Mouse (Mus musculus) intestine, embryonic 15.5 days (tissue): ENCODE data around the gene Phf14. TPM values are rescaled to one million over a fixed set of nuclear protein-coding genes. Genes with fewer than 3 reads are reported as not detected.
"Not testable (repeated sequence)": the region's sequence is repeated elsewhere in the genome, so short reads cannot be mapped to it uniquely, and the experiment has no call there.

Experiments used
- ATAC-seq: fragments of 200-750 bp; cut with Nextera tagmentation; 2 replicates; pipeline ENCODE4 v1.8.0; 2017; ENCODE audit warnings: moderate TSS enrichment, moderate library complexity
- H3K27ac ChIP-seq: fragments of 300-500 bp; sonication (generic); 2 replicates; pipeline ENCODE4 v1.5.1; 2015; ENCODE audit warnings: mild to moderate bottlenecking, inconsistent platforms
- H3K27me3 ChIP-seq: fragments of 300-500 bp; sonication (generic); replicated peaks from 2 replicates; pipeline ENCODE4 v1.6.1; 2015; ENCODE audit warnings: inconsistent platforms
- H3K36me3 ChIP-seq: fragments of 300-500 bp; sonication (generic); 2 replicates; pipeline ENCODE4 v1.6.1; 2015; ENCODE audit warnings: inconsistent platforms
- H3K4me1 ChIP-seq: fragments of 300-500 bp; sonication (generic); replicated peaks from 2 replicates; pipeline ENCODE4 v1.6.1; 2015; ENCODE audit warnings: inconsistent platforms
- H3K4me2 ChIP-seq: fragments of 300-500 bp; sonication (generic); replicated peaks from 2 replicates; pipeline ENCODE4 v1.6.1; 2015; ENCODE audit warnings: mild to moderate bottlenecking, inconsistent platforms
- H3K4me3 ChIP-seq: fragments of 300-500 bp; sonication (generic); replicated peaks from 2 replicates; pipeline ENCODE4 v1.5.1; 2015; ENCODE audit warnings: inconsistent platforms
- H3K9ac ChIP-seq: fragments of 300-500 bp; sonication (generic); 2 replicates; pipeline ENCODE4 v1.6.1; 2015; ENCODE audit warnings: inconsistent platforms
- H3K9me3 ChIP-seq: fragments of 300-500 bp; sonication (generic); 2 replicates; pipeline ENCODE4 v1.6.1; 2016; ENCODE audit warnings: inconsistent platforms
- WGBS: fragments of 180-500 bp; shearing (Covaris S2); methylation state at CpG from one replicate; pipeline ENCODE4 v1.1.7; 2015; 5-methylcytosine and 5-hydroxymethylcytosine counted together
- polyA plus RNA-seq: library from polyadenylated mRNA; unstranded; fragments of >200 nt; fragmentation: Nextera tagmentation; extraction: Ambion mirVana; gene quantifications from 2 replicates; pipeline ENCODE4 v1.2.1, GENCODE M21; 2015

Gene Phf14
- polyA plus RNA-seq = 49.7 and 51.3 TPM in 2 replicates

DNA sequence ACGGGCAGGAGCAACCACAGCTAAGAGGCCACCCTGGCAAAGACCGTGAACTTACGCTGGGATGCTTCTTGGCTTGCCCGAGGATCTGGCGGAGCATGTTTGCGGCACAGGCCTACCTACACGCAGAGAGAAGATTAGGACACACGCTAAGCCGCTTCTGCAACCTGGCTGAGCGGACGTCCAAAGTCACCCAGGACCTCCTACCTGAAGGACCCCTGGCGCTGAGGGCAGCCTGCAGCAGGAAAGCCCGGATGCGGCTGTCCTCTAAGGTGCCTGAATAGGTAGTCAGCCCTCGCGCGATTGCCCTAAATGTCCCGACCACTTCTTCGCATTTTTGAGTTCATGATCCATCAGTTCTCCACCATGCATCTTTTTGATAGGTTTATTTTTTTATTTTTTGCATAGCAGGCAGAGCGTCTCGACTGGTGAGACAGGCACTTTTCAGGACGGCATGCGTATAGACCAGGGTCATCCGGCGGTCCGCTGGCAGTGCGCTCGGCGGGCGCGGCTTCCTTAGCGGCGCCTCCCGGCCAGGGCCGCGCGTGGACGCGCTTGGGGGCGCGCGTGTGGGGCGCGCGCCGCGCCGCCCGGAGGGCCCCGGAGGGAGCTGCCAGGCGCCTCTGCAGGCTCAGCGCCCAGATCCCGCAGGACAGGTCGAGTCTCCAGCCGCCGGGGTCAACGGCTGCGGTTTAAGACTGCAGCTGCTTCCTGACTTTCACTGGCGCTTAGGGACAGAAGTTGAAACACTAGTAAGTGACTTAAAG lies at the start of gene Phf14, which contains the start of gene Ndufa4:
Gene Phf14, plus strand, starts transcription at position 541 of the 764 bp plus-strand sequence.
Gene Ndufa4, minus strand, starts transcription at position 229 of the 764 bp plus-strand sequence.
- Histone ChIP-seq H3K9me3 (no peaks in the 10 kb centered on the region), H3K9ac (peak within 1 kb of the TSS; percentile 88), H3K4me1 (peaks cover 8% of the 10 kb centered on the region), H3K27me3 (no peaks in the 10 kb centered on the region), H3K27ac (peak within 1 kb of the TSS; percentile 82), H3K4me2 (peak within 1 kb of the TSS; percentile 64), H3K4me3 (peak within 1 kb of the TSS; percentile 78), H3K36me3 (peaks cover 5% of the 10 kb centered on the region; the same call in 1 of the 2 replicates)
- ATAC-seq = peak; percentile 99
- WGBS = under 1% methylated on average over 59 of the region's 59 CpGs

DNA sequence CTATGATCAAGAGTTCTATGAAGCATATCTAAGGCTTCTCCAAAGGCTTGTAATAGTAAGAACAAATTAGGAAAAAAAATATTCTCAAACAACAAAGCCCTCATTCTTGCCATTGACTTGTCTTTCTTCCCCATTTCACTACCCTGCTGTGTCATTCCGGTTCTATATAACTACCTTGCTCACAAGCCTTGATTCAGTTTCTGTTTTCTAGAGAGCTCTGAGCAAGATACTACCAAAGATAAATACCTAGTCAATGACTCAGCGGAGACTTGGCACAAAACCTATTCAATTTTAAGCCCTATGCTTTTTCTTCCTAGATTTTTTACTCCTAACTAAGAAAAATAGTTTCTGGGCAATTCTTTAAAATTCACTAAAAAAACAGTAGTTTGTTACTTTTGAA lies 32.2 kb upstream of the Phf14 start:
- H3K4me2 ChIP-seq, H3K4me1 ChIP-seq, ATAC-seq, H3K9me3 ChIP-seq, H3K36me3 ChIP-seq, H3K4me3 ChIP-seq, H3K9ac ChIP-seq, H3K27me3 ChIP-seq, H3K27ac ChIP-seq: not testable (repeated sequence)
- WGBS = no CpG with 5 or more reads among the region's 2 CpGs

DNA sequence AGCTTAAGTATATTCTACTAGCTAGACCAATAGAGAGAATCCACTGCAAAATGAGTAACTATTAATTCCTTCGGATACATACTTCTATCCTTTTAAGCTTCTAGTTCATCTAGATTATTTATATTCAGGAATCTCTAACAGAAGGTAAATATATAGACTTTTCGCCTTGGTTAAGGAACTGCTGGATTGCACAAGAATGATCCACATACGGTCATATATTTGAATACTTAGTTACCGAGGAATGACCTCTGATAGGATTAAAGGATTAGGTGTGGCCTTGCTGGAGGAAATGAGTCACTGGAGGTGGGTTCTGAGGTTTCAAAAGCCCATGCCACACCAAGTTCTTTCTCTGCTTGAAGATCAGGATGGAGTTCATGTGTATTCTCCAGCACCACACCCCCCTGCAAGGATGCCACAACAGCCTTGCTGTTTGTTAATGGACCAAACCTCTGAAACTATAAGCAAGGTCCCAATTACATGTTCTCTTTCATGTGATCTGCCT lies 6.7 kb upstream of the Phf14 start:
- peaks cover 17% of the 10 kb centered on the region; the same call in 1 of the 2 replicates for H3K36me3 ChIP-seq

DNA sequence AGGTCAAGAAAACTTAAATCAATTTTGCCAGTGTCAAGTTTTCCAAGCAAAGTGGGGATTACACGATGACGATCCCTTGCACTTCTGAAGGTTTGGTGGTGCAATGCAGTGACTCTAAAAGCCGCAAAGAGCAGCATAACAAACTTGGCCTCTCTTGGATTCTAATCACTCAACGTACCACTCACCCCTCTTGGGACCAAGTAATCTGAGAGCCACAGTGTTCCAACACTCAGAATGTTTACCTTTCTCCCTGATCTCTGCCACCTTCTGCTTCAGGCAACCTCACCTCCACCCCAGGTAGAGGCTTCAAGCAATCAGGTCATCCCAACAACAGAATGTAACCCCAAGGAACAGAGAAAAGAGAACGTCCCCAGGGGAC lies 730 bp upstream of the Phf14 start:
- peaks cover 8% of the 10 kb centered on the region for H3K4me1 ChIP-seq
- H3K4me3 ChIP-seq = peak overlapping the region; percentile 78
- H3K4me2 ChIP-seq = peak overlapping the region; percentile 64
- H3K27me3 ChIP-seq = no peaks in the 10 kb centered on the region
- peak overlapping the region; percentile 82 for H3K27ac ChIP-seq
- peak overlapping the region; percentile 88 for H3K9ac ChIP-seq
- peaks cover 5% of the 10 kb centered on the region; the same call in 1 of the 2 replicates for H3K36me3 ChIP-seq
- 0% methylated on average over 5 of the region's 5 CpGs for WGBS
- ATAC-seq = peak; percentile 21
- no peaks in the 10 kb centered on the region for H3K9me3 ChIP-seq

More for the DNA sequence above, 6.7 kb upstream of the Phf14 start:
- H3K27ac ChIP-seq = no peak overlapping the region
- H3K4me2 ChIP-seq = no peak overlapping the region
- H3K4me3 ChIP-seq = no peak overlapping the region
- ATAC-seq = no peak
- WGBS = 86% methylated on average over 4 of the region's 4 CpGs
- H3K27me3 ChIP-seq = no peaks in the 10 kb centered on the region
- 0 out of 2 replicates have a peak, but pooled peaks cover 4% of the 10 kb centered on the region for H3K4me1 ChIP-seq
- H3K9ac ChIP-seq = no peak overlapping the region
- no peaks in the 10 kb centered on the region for H3K9me3 ChIP-seq

DNA sequence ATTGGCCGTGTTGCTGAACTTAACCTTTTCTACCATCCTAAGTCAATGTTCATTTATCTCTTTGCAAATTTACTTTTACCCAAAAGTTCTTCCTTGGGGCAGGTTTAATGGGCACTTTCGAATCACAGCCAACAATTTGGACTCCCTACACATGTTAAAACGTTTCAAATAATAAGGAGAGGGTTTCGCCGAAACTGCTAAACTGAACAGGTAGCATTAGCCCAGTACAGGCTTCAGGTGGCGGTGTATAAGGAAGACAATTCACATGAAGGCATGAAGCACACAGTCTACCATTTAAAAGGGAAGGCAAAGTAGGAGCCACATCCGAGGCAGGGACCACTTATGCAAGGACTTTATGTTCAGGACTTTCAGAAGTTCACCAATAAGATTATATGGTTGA lies 561 bp downstream of the Phf14 start:
- H3K9me3 ChIP-seq = no peaks in the 10 kb centered on the region
- peak; percentile 14; the same call in 1 of the 2 replicates for ATAC-seq
- H3K4me3 ChIP-seq = peak overlapping the region; percentile 78
- H3K9ac ChIP-seq = peak overlapping the region; percentile 88
- H3K36me3 ChIP-seq = peaks cover 5% of the 10 kb centered on the region; the same call in 1 of the 2 replicates
- peak overlapping the region; percentile 64 for H3K4me2 ChIP-seq
- no peaks in the 10 kb centered on the region for H3K27me3 ChIP-seq
- peak overlapping the region; percentile 82; the same call in 1 of the 2 replicates for H3K27ac ChIP-seq
- peaks cover 8% of the 10 kb centered on the region for H3K4me1 ChIP-seq
- 22% methylated on average over 7 of the region's 7 CpGs for WGBS

DNA sequence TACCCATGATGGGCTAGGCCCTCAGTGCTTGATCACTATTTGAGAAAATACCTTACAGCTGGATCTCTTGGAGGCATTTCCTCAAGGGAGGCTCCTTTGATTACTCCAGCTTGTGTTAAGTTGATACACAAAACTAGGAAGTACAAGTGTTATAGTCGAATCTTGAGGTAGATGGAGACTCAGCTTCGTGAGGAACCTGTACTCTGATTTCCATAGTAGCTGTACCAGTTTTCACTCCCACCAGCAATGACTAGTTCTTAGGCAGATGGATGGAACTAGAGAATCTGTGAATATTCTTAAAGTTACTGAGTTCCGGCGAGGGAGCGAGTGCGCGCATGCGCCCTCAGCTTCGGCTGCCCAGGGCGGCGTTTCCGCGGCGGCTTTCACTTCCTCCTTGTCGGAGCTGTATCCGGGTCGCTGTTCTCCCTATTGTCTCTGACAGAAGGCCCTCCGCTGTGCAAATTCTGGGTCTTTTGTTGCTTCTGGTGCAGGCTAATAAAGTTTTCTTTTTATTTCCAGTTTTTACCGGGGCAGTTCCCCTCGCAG lies 18.0 kb downstream of the Phf14 start:
- Histone ChIP-seq H3K27me3 (no peaks in the 10 kb centered on the region), H3K4me3 (peak overlapping the region; percentile 79), H3K4me1 (peaks cover 6% of the 10 kb centered on the region; the same call in 1 of the 2 replicates), H3K9ac (peak overlapping the region; percentile 88), H3K36me3 (no peaks in the 10 kb centered on the region), H3K9me3 (no peaks in the 10 kb centered on the region), H3K27ac (peak overlapping the region; percentile 93), H3K4me2 (peak overlapping the region; percentile 69)
- under 1% methylated on average over 20 of the region's 20 CpGs for WGBS
- ATAC-seq = peak; percentile 98

DNA sequence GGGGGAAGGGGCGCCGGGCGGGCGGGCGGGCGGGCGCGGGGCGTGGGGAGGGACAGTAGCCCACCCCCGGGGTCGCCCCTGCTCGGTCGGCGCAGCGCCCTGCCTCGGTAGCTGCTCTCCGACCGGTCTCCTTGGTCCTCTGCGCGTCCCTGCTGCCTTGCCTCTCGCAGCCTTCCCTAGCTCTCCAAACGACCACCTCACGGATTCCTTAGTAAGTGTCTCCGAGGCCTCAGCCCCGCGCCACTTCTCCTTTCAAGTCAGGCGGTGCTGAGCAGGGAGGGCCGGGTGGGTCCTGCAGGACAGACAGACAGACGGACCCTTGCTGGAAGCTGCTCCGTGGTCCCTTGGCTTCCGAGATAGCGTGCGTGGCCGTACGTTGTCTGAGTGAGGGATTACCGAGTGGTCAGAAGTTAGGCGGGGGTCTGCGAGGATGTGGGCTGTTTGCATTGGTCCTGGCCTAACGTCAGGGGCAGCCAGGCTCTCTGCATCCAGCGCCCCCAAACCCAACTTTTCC lies 18.5 kb downstream of the Phf14 start:
- H3K27me3 ChIP-seq = no peaks in the 10 kb centered on the region
- peak overlapping the region; percentile 88 for H3K9ac ChIP-seq
- peak overlapping the region; percentile 93 for H3K27ac ChIP-seq
- ATAC-seq = peak; percentile 86
- H3K4me1 ChIP-seq = peaks cover 6% of the 10 kb centered on the region; the same call in 1 of the 2 replicates
- peak overlapping the region; percentile 79 for H3K4me3 ChIP-seq
- peak overlapping the region; percentile 69 for H3K4me2 ChIP-seq
- H3K9me3 ChIP-seq = no peaks in the 10 kb centered on the region
- WGBS = under 1% methylated on average over 21 of the region's 40 CpGs
- no peaks in the 10 kb centered on the region for H3K36me3 ChIP-seq

DNA sequence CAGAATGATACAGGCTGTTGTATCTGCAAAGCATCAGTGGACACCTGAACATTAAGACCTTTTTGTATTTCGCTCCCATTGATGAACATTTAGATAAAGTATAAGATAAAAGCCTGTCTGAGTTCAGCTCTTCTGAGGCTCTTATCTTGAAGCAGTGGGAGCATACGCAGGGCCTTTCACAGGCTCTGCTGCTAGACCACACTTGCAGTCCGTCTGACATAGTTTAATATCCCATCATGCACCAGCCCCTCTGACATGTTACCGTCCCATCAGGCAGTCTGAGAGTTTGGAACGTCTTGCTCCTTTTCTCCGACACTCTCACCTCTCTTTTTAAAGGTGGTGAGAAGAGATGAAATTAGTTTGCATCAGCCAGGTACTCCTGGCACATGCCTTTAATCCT lies 19.9 kb downstream of the Phf14 start:
- ATAC-seq = no peak
- peaks cover 6% of the 10 kb centered on the region; the same call in 1 of the 2 replicates for H3K4me1 ChIP-seq
- no peaks in the 10 kb centered on the region for H3K9me3 ChIP-seq
- no peak overlapping the region for H3K4me2 ChIP-seq
- no peaks in the 10 kb centered on the region for H3K36me3 ChIP-seq
- no peak overlapping the region for H3K4me3 ChIP-seq
- no peak overlapping the region for H3K9ac ChIP-seq
- no peak overlapping the region for H3K27ac ChIP-seq
- 77% methylated on average over 6 of the region's 6 CpGs for WGBS
- H3K27me3 ChIP-seq = no peaks in the 10 kb centered on the region

DNA sequence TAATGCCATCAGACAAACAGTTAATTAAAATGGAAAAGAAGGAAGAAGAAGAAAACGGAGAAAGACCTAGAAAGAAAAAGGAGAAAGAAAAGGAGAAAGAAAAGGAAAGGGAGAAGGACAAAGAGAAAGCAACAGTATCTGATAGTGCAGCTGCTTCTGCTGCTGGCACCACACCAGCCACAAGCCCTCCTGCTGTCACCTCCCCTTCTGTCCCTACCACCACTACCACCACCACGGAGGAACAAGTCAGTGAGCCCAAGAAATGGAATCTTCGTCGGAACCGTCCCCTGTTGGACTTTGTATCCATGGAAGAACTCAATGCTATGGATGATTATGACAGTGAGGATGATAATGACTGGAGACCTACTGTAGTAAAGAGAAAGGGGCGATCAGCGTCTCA lies 25.8 kb downstream of the Phf14 start:
- Histone ChIP-seq H3K9me3 (no peaks in the 10 kb centered on the region), H3K27me3 (no peaks in the 10 kb centered on the region), H3K4me1 (no peaks in the 10 kb centered on the region), H3K4me3 (no peak overlapping the region), H3K9ac (no peak overlapping the region), H3K36me3 (no peaks in the 10 kb centered on the region), H3K4me2 (no peak overlapping the region), H3K27ac (no peak overlapping the region)
- 89% methylated on average over 7 of the region's 7 CpGs for WGBS
- ATAC-seq = no peak

DNA sequence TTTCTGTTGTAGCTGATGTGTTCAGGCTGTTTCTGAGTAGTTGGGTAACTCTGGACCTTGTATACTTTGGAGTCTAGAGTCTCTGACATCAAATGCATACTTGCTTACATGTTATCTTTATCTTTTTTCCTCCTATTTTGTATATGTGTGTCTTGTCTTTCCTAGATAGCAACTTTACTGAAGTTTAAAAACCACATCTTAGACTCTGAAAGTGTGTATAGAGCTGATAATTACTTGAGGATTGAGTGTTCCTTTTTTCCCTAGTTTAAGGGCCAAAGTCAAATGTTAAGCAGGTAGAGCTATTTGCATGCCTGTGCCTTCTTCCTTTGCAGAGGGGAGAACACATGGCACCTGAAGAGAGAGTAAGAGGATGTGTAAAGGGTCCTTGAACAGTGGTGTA lies 33.3 kb downstream of the Phf14 start:
- Histone ChIP-seq H3K9ac (no peak overlapping the region), H3K36me3 (no peaks in the 10 kb centered on the region), H3K4me2 (no peak overlapping the region), H3K4me3 (no peak overlapping the region), H3K4me1 (no peaks in the 10 kb centered on the region), H3K27ac (no peak overlapping the region), H3K27me3 (no peaks in the 10 kb centered on the region), H3K9me3 (no peaks in the 10 kb centered on the region)
- no peak for ATAC-seq

DNA sequence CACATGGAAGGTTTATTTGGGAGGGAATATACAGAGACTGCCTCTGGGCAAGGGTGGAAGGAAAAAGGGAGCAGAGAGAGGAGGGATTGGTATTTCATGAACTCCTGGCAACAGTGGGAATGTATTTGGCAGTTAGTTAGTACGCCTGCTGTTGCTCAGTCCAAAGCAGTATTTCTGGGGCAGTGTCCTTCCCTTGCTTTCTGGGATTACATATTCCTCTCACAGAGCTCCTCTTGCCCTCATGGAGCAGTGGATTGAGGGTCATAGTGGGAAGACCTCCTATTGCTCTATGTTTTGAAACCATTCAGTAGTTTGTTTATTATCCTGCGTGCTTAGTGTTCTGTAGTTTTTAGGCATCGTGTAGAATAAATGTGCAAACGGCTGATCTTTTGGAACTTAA lies 34.5 kb downstream of the Phf14 start:
- H3K9me3 ChIP-seq = no peaks in the 10 kb centered on the region
- H3K36me3 ChIP-seq = no peaks in the 10 kb centered on the region
- no peak overlapping the region for H3K4me2 ChIP-seq
- H3K27me3 ChIP-seq = no peaks in the 10 kb centered on the region
- no peak overlapping the region for H3K9ac ChIP-seq
- H3K4me3 ChIP-seq = no peak overlapping the region
- ATAC-seq = no peak
- 95% methylated on average over 4 of the region's 4 CpGs for WGBS
- no peak overlapping the region for H3K27ac ChIP-seq
- no peaks in the 10 kb centered on the region for H3K4me1 ChIP-seq

DNA sequence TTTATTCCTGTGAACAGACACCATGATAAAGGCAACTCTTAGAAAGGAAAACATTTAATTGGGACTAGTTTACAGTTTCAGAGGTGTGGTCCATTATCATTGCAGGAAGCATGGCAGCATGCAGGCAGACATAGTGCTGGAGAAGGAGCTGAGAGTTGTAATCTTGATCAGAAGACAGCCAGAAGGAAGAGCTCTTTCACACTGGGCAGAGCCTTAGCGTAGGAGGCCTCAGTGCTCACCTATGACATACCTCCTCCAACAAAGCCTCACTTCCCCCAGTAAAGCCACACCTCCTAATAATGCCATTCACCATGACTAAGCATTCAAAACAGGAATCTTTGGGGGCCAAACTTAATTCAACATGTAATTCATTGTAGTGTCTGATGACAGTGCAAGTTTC lies 40.5 kb downstream of the Phf14 start:
- Histone ChIP-seq H3K4me3 (no peak overlapping the region), H3K4me1 (no peaks in the 10 kb centered on the region), H3K27ac (no peak overlapping the region), H3K9ac (no peak overlapping the region), H3K9me3 (no peaks in the 10 kb centered on the region), H3K27me3 (no peaks in the 10 kb centered on the region), H3K36me3 (no peaks in the 10 kb centered on the region), H3K4me2 (no peak overlapping the region)
- 96% methylated on average over 1 of the region's 1 CpGs for WGBS
- no peak for ATAC-seq
